Mouse (Mus musculus) cerebellum, adult 11 months (tissue): ENCODE results near the gene Fbxo17.
"Not testable (repeated sequence)": the region's sequence is repeated elsewhere in the genome, so short reads cannot be mapped to it uniquely, and the experiment has no call there.

Experiments
- DNase-seq: peaks from one replicate; pipeline ENCODE4 v3.0.0; 2022

Fbxo17 gene

GRCm38 (mm10) chr7:28716590-28717281, at the start of gene Fbxo17:
Fbxo17 (plus strand) TSS chr7:28716804.
- DNase-seq = peak; percentile 50

GRCm38 (mm10) chr7:28671172-28671571, 45.4 kb upstream of the Fbxo17 start:
- no peak for DNase-seq

GRCm38 (mm10) chr7:28672276-28672675, 44.3 kb upstream of the Fbxo17 start:
- no peak for DNase-seq

- DNase-seq = not testable (repeated sequence)
These were observed 43.8 kb upstream of the Fbxo17 start for GRCm38 (mm10) chr7:28672786-28673185.

- no peak for DNase-seq
These were observed 41.6 kb upstream of the Fbxo17 start for GRCm38 (mm10) chr7:28674994-28675393.

- no peak for DNase-seq
These were observed 40.9 kb upstream of the Fbxo17 start for GRCm38 (mm10) chr7:28675746-28676145.

GRCm38 (mm10) chr7:28676811-28677541, 39.6 kb upstream of the Fbxo17 start:
- no peak for DNase-seq

GRCm38 (mm10) chr7:28677624-28678023, 39.0 kb upstream of the Fbxo17 start:
- no peak for DNase-seq

GRCm38 (mm10) chr7:28691075-28691474, 25.5 kb upstream of the Fbxo17 start:
- DNase-seq = no peak

GRCm38 (mm10) chr7:28692545-28693320, 23.9 kb upstream of the Fbxo17 start, which contains the start of gene Fbxo27:
Fbxo27 (plus strand) TSS chr7:28692849.
- DNase-seq = peak; percentile 65

GRCm38 (mm10) chr7:28693321-28693966, 23.2 kb upstream of the Fbxo17 start:
- DNase-seq = peak; percentile 93

- DNase-seq = no peak
These were observed 22.2 kb upstream of the Fbxo17 start for GRCm38 (mm10) chr7:28694423-28694822.

- DNase-seq = no peak
These were observed 21.6 kb upstream of the Fbxo17 start for GRCm38 (mm10) chr7:28694966-28695511.

- DNase-seq = no peak
These were observed 19.3 kb upstream of the Fbxo17 start for GRCm38 (mm10) chr7:28697277-28697676.

- no peak for DNase-seq
These were observed 16.3 kb upstream of the Fbxo17 start for GRCm38 (mm10) chr7:28700269-28700668.

- DNase-seq = not testable (repeated sequence)
These were observed 15.3 kb upstream of the Fbxo17 start for GRCm38 (mm10) chr7:28701306-28701705.

- no peak for DNase-seq
These were observed 13.9 kb upstream of the Fbxo17 start for GRCm38 (mm10) chr7:28702601-28703143.

- no peak for DNase-seq
These were observed 7.2 kb upstream of the Fbxo17 start for GRCm38 (mm10) chr7:28709454-28709853.

- DNase-seq = no peak
These were observed 5.6 kb upstream of the Fbxo17 start for GRCm38 (mm10) chr7:28710962-28711361.

- DNase-seq = no peak
These were observed 1.9 kb upstream of the Fbxo17 start for GRCm38 (mm10) chr7:28714667-28715066.

- DNase-seq = no peak
These were observed 1.0 kb upstream of the Fbxo17 start for GRCm38 (mm10) chr7:28715598-28715997.

GRCm38 (mm10) chr7:28717726-28718125, 1.1 kb downstream of the Fbxo17 start:
- no peak for DNase-seq
